Mouse (Mus musculus): ENCODE measurements around the gene Cmip. TPM values are rescaled to one million over a fixed set of nuclear protein-coding genes. Genes with fewer than 3 reads are reported as not detected.

Cmip gene
- polyA plus RNA-seq, 1 experiment = 21.1 TPM

- TF ChIP-seq GATA1 (IDR thresholded peaks at IDR 0.05; ENCODE audit: low read length) = no peak
Measured at GRCm38 (mm10) chr8:117361595-117362437, 105.0 kb downstream of the Cmip start.

- TF ChIP-seq GATA1 (IDR thresholded peaks at IDR 0.05; ENCODE audit: low read length) = no peak
Measured at GRCm38 (mm10) chr8:117362438-117362726, 105.5 kb downstream of the Cmip start.

GRCm38 (mm10) chr8:117363291-117363690, 106.4 kb downstream of the Cmip start:
- no peak for TF ChIP-seq GATA1 (IDR thresholded peaks at IDR 0.05; ENCODE audit: low read length)

- TF ChIP-seq GATA1 (IDR thresholded peaks at IDR 0.05; ENCODE audit: low read length) = no peak
Measured at GRCm38 (mm10) chr8:117364374-117365160, 107.7 kb downstream of the Cmip start.

- no peak for TF ChIP-seq GATA1 (IDR thresholded peaks at IDR 0.05; ENCODE audit: low read length)
Measured at GRCm38 (mm10) chr8:117366475-117366874, 109.6 kb downstream of the Cmip start.

- TF ChIP-seq GATA1 (IDR thresholded peaks at IDR 0.05; ENCODE audit: low read length) = no peak
Measured at GRCm38 (mm10) chr8:117367441-117367840, 110.6 kb downstream of the Cmip start.

GRCm38 (mm10) chr8:117368781-117369180, 111.9 kb downstream of the Cmip start:
- TF ChIP-seq GATA1 (IDR thresholded peaks at IDR 0.05; ENCODE audit: low read length) = no peak

GRCm38 (mm10) chr8:117370009-117370408, 113.1 kb downstream of the Cmip start:
- no peak for TF ChIP-seq GATA1 (IDR thresholded peaks at IDR 0.05; ENCODE audit: low read length)

GRCm38 (mm10) chr8:117371189-117371588, 114.3 kb downstream of the Cmip start:
- no peak for TF ChIP-seq GATA1 (IDR thresholded peaks at IDR 0.05; ENCODE audit: low read length)

GRCm38 (mm10) chr8:117372070-117372469, 115.2 kb downstream of the Cmip start:
- no peak for TF ChIP-seq GATA1 (IDR thresholded peaks at IDR 0.05; ENCODE audit: low read length)

- TF ChIP-seq GATA1 (IDR thresholded peaks at IDR 0.05; ENCODE audit: low read length) = no peak
Measured at GRCm38 (mm10) chr8:117373001-117373428, 116.2 kb downstream of the Cmip start.

GRCm38 (mm10) chr8:117374087-117374486, 117.2 kb downstream of the Cmip start:
- no peak for TF ChIP-seq GATA1 (IDR thresholded peaks at IDR 0.05; ENCODE audit: low read length)

GRCm38 (mm10) chr8:117376997-117377396, 120.1 kb downstream of the Cmip start:
- TF ChIP-seq GATA1 (IDR thresholded peaks at IDR 0.05; ENCODE audit: low read length) = no peak

GRCm38 (mm10) chr8:117378625-117379024, 121.8 kb downstream of the Cmip start:
- no peak for TF ChIP-seq GATA1 (IDR thresholded peaks at IDR 0.05; ENCODE audit: low read length)

- no peak for TF ChIP-seq GATA1 (IDR thresholded peaks at IDR 0.05; ENCODE audit: low read length)
Measured at GRCm38 (mm10) chr8:117379131-117379530, 122.3 kb downstream of the Cmip start.

- no peak for TF ChIP-seq GATA1 (IDR thresholded peaks at IDR 0.05; ENCODE audit: low read length)
Measured at GRCm38 (mm10) chr8:117380796-117381195, 123.9 kb downstream of the Cmip start.

- TF ChIP-seq GATA1 (IDR thresholded peaks at IDR 0.05; ENCODE audit: low read length) = no peak
Measured at GRCm38 (mm10) chr8:117386142-117386541, 129.3 kb downstream of the Cmip start.

All from G1E-ER4 (cell line).